Mouse (Mus musculus) ES-E14 (cell line): ENCODE results near the gene Mbd6. TPM values are rescaled to one million over a fixed set of nuclear protein-coding genes. Genes with fewer than 3 reads are reported as not detected.

ENCODE experiments used
- DNase-seq: peaks from one replicate; pipeline ENCODE4 v3.0.0-alpha.2; 2013; ENCODE audit warnings: low read depth, low spot score
- H3K27ac ChIP-seq: 2 replicates; pipeline ENCODE4 v1.5.1; 2012; ENCODE audit warnings: low read depth, mild to moderate bottlenecking, low read length, moderate library complexity, mixed read lengths; ENCODE audit not compliant: poor library complexity, insufficient read depth, severe bottlenecking
- H3K36me3 ChIP-seq: 2 replicates; pipeline ENCODE4 v1.6.1; 2012; ENCODE audit warnings: mild to moderate bottlenecking, low read length, moderate library complexity, mixed read lengths; ENCODE audit not compliant: control insufficient read depth, poor library complexity, insufficient read depth, severe bottlenecking
- H3K4me1 ChIP-seq, 2 experiments: fragments of 150-350 bp in 1 of 2; sonication (generic) in 1 of 2; 2 replicates each; pipeline ENCODE4 v1.6.1; 2012; ENCODE audit warnings: low read length in 2 of 2, mild to moderate bottlenecking in 1 of 2, mixed read lengths in 1 of 2; ENCODE audit not compliant: control insufficient read depth in 2 of 2, insufficient read depth in 2 of 2, poor library complexity in 1 of 2
- H3K4me3 ChIP-seq, 2 experiments: fragments of 150-350 bp in 1 of 2; sonication (generic) in 1 of 2; 2 replicates each; pipeline ENCODE4 v1.5.1; 2012; ENCODE audit warnings: low read length in 2 of 2, low read depth in 1 of 2, mild to moderate bottlenecking in 1 of 2, mixed read lengths in 1 of 2; ENCODE audit not compliant: insufficient read depth in 1 of 2, poor library complexity in 1 of 2, severe bottlenecking in 1 of 2
- H3K9ac ChIP-seq: 2 replicates; pipeline ENCODE4 v1.6.1; 2012; ENCODE audit warnings: low read depth, mild to moderate bottlenecking, low read length, mixed read lengths; ENCODE audit not compliant: poor library complexity, insufficient read depth, severe bottlenecking
- H3K9me3 ChIP-seq: fragments of 150-350 bp; sonication (generic); 2 replicates; pipeline ENCODE4 v1.6.1; 2012; ENCODE audit warnings: low read depth, mild to moderate bottlenecking, low read length; ENCODE audit not compliant: control insufficient read depth, insufficient read depth
- CHD2 ChIP-seq: IDR thresholded peaks from 2 replicates; pipeline ENCODE4 v1.6.1; 2014; ENCODE audit warnings: mild to moderate bottlenecking, low read depth, low read length, inconsistent platforms
- HCFC1 ChIP-seq: IDR thresholded peaks from 2 replicates; pipeline ENCODE4 v1.6.1; 2012; ENCODE audit warnings: low read length, inconsistent platforms, borderline replicate concordance; ENCODE audit not compliant: insufficient read depth
- MAFK ChIP-seq: IDR thresholded peaks from 2 replicates; pipeline ENCODE4 v1.6.1; 2014; ENCODE audit warnings: mild to moderate bottlenecking, low read depth, low read length, inconsistent platforms; ENCODE audit not compliant: insufficient read depth
- ZC3H11A ChIP-seq: IDR thresholded peaks from 2 replicates; pipeline ENCODE4 v1.6.1; 2012; ENCODE audit warnings: low read depth, mild to moderate bottlenecking, inconsistent platforms, low read length, borderline replicate concordance
- ZNF384 ChIP-seq: IDR thresholded peaks from 2 replicates; pipeline ENCODE4 v1.6.1; 2012; ENCODE audit warnings: low read depth, low read length, inconsistent platforms
- in situ Hi-C, 2 experiments: fragments of 600-800 bp; cut with MboI; formaldehyde crosslinking; loops; one replicate each; pipeline ENCODE4 v1.15.1; 2025; ENCODE audit warnings: low sequenced_read_pairs in 2 of 2, inconsistent platforms in 1 of 2; ENCODE audit not compliant: unreplicated experiment in 2 of 2
- total RNA-seq: library from RNA; depleted of rRNA; stranded (reverse); fragments of 300-350 nt; gene quantifications from 2 replicates; pipeline ENCODE4 v1.2.3, GENCODE M21; 2012

Gene Mbd6
- total RNA-seq, 1 experiment: 15.8 TPM

DNA sequence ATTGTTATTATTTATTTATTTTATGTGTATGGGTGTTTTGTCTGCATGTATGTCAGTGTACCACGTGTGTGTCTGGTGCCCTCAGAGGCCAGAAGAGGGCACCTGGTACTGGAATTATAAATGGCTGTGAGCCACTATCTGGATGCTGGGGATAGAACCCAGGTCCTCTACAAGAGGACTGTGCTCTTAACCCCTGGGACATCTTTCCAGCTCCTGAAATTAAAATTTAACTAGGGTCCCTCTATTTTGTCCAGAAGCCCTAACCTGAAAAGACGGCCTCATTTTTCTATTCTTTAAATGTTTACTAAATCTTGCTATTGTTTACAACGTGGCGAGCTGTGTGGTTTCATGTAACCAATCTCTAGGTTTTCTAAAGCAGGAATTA, 23.1 kb downstream of the Mbd6 start:
- Histone ChIP-seq H3K4me3 (no peak overlapping the region; a peak in 1 of 4 replicates), H3K9ac (no peak overlapping the region), H3K27ac (no peak overlapping the region), H3K36me3 (peaks cover 12% of the 10 kb centered on the region; the same call in 1 of the 2 replicates), H3K9me3 (no peaks in the 10 kb centered on the region), H3K4me1 (peaks cover 12 to 37% of the 10 kb centered on the region in 2 experiments)
- in situ Hi-C loops: no loop called here
- DNase-seq: no peak
- TF ChIP-seq MAFK (no peak), CHD2 (no peak)

DNA sequence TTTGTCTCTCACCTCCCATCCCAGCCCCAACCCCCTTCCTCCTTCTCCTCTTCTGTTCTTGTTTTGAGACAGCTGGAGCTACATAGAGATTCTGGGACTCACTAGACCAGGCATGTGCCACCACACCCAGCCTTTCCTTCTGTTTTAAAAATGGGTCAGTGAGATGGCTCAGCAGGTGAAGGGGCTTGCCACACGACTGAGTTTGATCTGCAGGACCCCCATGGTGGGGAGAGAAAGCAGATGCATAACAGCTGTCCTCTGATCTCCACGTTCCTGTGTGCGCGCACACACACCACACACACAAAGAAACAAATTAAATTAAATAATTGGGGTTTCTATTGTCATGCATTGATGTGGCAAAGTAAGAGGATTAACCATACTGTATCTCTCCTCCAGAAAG, 23.8 kb downstream of the Mbd6 start:
- Histone ChIP-seq H3K36me3 (peaks cover 9% of the 10 kb centered on the region; the same call in 1 of the 2 replicates), H3K4me3 (no peak overlapping the region), H3K4me1 (peaks cover 7 to 34% of the 10 kb centered on the region in 2 experiments), H3K27ac (no peak overlapping the region), H3K9ac (no peak overlapping the region), H3K9me3 (no peaks in the 10 kb centered on the region)
- TF ChIP-seq MAFK: no peak
- no peak for TF ChIP-seq CHD2
- no peak for TF ChIP-seq HCFC1
- no peak for TF ChIP-seq ZNF384
- TF ChIP-seq ZC3H11A: no peak
- in situ Hi-C loops: no loop called here
- no peak for DNase-seq

GRCm38 (mm10) chr10:127264336-127264735, 24.5 kb downstream of the Mbd6 start:
- no peak for TF ChIP-seq HCFC1
- TF ChIP-seq ZC3H11A: no peak
- TF ChIP-seq CHD2: no peak
- no peak for TF ChIP-seq ZNF384
- no peak for TF ChIP-seq MAFK
- in situ Hi-C loops: no loop called here
- DNase-seq: no peak
- Histone ChIP-seq H3K4me3 (no peak overlapping the region), H3K9me3 (no peaks in the 10 kb centered on the region), H3K4me1 (peaks cover 5 to 33% of the 10 kb centered on the region in 2 experiments), H3K9ac (peak overlapping the region; percentile 39; the same call in 1 of the 2 replicates), H3K36me3 (peaks cover 9% of the 10 kb centered on the region; the same call in 1 of the 2 replicates), H3K27ac (no peak overlapping the region)

DNA sequence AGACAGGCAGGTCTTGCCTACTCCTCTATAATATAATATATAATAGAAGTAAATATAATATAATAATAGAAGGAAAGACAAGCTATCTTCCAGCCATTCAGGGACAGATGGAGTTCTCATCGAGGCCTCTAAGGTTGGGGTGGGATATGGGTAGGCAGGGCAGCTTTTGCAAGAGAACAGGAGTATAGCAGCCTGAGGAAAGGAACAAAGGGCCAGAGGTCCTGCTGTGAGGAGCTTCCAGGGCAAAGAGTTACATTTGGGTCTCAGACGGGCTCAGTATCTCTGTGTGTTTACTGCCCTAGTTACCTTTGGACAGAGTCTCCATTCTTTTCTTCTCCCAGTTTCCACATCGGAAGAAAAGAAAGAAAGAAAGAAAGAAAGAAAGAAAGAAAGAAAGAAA, 25.2 kb downstream of the Mbd6 start:
- DNase-seq: no peak
- Histone ChIP-seq H3K9me3 (no peaks in the 10 kb centered on the region), H3K36me3 (peaks cover 4% of the 10 kb centered on the region; the same call in 1 of the 2 replicates), H3K9ac (no peak overlapping the region), H3K4me3 (no peak overlapping the region), H3K4me1 (peaks cover 5 to 28% of the 10 kb centered on the region in 2 experiments), H3K27ac (no peak overlapping the region)
- in situ Hi-C loops: no loop called here
- TF ChIP-seq ZNF384: no peak
- no peak for TF ChIP-seq CHD2
- no peak for TF ChIP-seq ZC3H11A
- no peak for TF ChIP-seq MAFK
- no peak for TF ChIP-seq HCFC1
